Mouse (Mus musculus) kidney, embryonic 16.5 days (tissue): ENCODE measurements at regions not wholly inside any gene's neighbourhood (a gene's known extent, or its start where the extent isn't known, plus 50 kb on each side); places are given as distances from the start of the nearest gene placed in this dataset.

Experiments used
- ATAC-seq: fragments of 200-750 bp; cut with Nextera tagmentation; 2 replicates; pipeline ENCODE4 v1.8.0; 2017; ENCODE audit warnings: moderate TSS enrichment; ENCODE audit not compliant: low FRiP score, low TSS enrichment
- H3K27ac ChIP-seq: fragments of 300-500 bp; sonication (generic); 2 replicates; pipeline ENCODE4 v1.5.1; 2014; ENCODE audit warnings: low read length
- H3K27me3 ChIP-seq: fragments of 300-500 bp; sonication (generic); 2 replicates; pipeline ENCODE4 v1.6.1; 2014; ENCODE audit warnings: low read length, control low read depth, mixed read lengths; ENCODE audit not compliant: insufficient read depth
- H3K36me3 ChIP-seq: fragments of 300-500 bp; sonication (generic); 2 replicates; pipeline ENCODE4 v1.6.1; 2014; ENCODE audit warnings: low read length, control low read depth, mixed read lengths; ENCODE audit not compliant: insufficient read depth
- H3K4me1 ChIP-seq: fragments of 300-500 bp; sonication (generic); 2 replicates; pipeline ENCODE4 v1.6.1; 2014; ENCODE audit warnings: low read length, control low read depth, mixed read lengths; ENCODE audit not compliant: insufficient read depth
- H3K4me2 ChIP-seq: fragments of 300-500 bp; sonication (generic); replicated peaks from 2 replicates; pipeline ENCODE4 v1.6.1; 2014; ENCODE audit warnings: low read depth, low read length
- H3K4me3 ChIP-seq: fragments of 300-500 bp; sonication (generic); 2 replicates; pipeline ENCODE4 v1.5.1; 2014; ENCODE audit warnings: mild to moderate bottlenecking, low read length
- H3K9ac ChIP-seq: fragments of 300-500 bp; sonication (generic); replicated peaks from 2 replicates; pipeline ENCODE4 v1.6.1; 2014; ENCODE audit warnings: low read length
- H3K9me3 ChIP-seq: fragments of 300-500 bp; sonication (generic); 2 replicates; pipeline ENCODE4 v1.6.1; 2016; ENCODE audit warnings: low read length, control low read depth
- WGBS: fragments of 180-500 bp; shearing (Covaris S2); extraction: QIAGEN DNeasy Blood & Tissue Kit; methylation state at CpG from one replicate; pipeline ENCODE4 v1.1.7; 2014; 5-methylcytosine and 5-hydroxymethylcytosine counted together

DNA sequence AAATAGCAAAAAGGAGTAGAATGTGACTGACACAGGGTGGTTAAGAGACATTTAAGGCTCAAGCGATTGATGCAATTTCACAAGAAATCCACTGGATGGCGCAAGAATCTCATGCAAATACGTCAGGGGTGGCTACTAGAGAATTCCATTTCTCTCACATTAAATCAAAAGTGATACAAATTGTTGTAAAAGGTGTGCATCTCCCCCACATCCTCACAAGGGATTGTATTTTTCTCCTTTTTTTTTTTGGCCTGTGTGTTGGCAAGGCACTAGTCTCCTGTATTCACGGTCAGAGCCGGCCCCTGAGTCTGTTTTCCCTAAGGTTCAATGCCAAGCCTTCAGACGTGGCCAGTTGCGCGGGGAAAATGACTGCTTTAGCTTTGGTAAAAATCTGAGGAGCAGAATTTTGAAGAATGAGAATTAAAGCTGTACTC, 253.0 kb downstream of the Lmx1a start:
- WGBS: 40% methylated on average over 8 of the region's 8 CpGs
- ATAC-seq: no peak

DNA sequence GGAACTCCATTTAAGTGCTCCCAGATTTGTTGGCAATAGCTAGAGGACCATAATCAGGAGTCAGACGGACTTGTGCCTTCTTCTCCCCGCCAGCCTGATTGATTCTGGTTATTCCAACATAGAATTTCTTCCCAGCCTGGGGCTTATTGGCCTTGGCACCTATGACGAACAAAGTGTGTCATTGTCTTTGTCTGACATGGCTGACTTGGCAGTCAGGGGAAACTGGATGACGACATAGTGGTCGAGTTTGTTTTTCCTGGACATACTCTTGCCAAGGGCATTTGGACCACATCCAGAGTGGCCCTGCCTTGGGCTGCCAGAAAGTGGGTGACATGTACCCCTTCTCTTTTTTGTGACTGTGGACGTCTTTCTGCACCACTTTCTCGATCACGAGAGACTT, 254.1 kb downstream of the Lmx1a start:
- Histone ChIP-seq H3K36me3 (no peaks in the 10 kb centered on the region), H3K9ac (no peak overlapping the region), H3K4me2 (no peak overlapping the region), H3K9me3 (no peaks in the 10 kb centered on the region), H3K4me1 (no peaks in the 10 kb centered on the region), H3K4me3 (no peak overlapping the region), H3K27ac (no peak overlapping the region), H3K27me3 (no peaks in the 10 kb centered on the region)
- no peak for ATAC-seq
- WGBS: 71% methylated on average over 8 of the region's 8 CpGs

More for the DNA sequence above, 253.0 kb downstream of the Lmx1a start:
- Histone ChIP-seq H3K9ac (no peak overlapping the region), H3K4me3 (no peak overlapping the region), H3K27ac (no peak overlapping the region), H3K4me2 (no peak overlapping the region), H3K36me3 (no peaks in the 10 kb centered on the region), H3K27me3 (0 out of 2 replicates have a peak, but pooled peaks cover 5% of the 10 kb centered on the region), H3K9me3 (no peaks in the 10 kb centered on the region), H3K4me1 (no peaks in the 10 kb centered on the region)

DNA sequence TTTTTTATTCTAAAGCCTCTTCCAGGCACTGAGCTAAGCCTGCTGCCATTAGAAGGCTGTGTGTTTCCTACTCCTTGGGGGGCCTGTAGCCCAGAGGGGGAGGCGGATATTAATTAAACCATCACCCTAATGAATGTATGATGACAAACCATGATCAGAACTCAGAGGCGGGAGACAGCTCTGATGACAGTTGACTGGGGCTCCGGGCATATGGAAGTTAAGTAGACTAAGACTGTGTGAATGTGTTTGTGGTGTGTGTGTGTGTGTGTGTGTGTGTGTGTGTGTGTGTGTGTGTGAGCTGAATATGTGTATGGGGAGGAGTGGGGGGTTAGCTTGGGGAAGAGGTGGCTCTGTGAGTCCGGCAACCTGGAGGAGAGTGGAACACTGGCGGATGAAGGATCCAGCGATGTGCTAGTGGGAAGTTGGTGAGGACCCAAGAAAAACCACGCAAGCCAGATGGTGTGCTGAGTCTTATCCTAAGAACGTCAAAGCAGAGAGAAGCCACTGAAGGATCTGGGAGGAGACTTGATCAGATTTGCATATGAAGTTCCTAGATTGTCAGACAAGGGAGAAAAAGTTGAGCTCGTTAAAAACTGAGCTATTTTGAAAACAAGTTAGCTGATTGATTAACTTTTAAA, 256.7 kb downstream of the Lmx1a start:
- Histone ChIP-seq H3K27ac (no peak overlapping the region), H3K4me3 (no peak overlapping the region), H3K9me3 (no peaks in the 10 kb centered on the region), H3K4me1 (no peaks in the 10 kb centered on the region), H3K9ac (no peak overlapping the region), H3K27me3 (no peaks in the 10 kb centered on the region), H3K36me3 (no peaks in the 10 kb centered on the region), H3K4me2 (no peak overlapping the region)
- WGBS: 67% methylated on average over 9 of the region's 9 CpGs
- no peak for ATAC-seq

DNA sequence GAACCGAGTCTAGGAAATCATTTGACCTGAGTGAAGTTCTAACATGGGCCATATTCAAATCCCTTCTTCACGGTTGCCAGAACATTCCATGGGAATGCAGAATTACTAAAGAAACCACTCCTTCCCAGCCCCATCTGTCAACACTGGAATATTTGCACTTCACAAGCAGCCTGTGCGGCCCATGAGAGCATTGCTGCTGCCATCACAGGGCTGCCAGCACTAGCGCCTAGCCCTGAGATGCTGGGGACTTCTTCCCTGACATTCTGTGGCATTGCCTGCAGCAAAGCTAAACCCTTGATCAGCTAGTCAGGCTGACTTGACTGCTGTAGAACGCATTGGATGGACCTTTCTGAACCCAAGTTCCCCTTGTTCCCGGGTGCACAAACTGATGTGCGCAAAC, 258.8 kb downstream of the Lmx1a start:
- H3K4me3 ChIP-seq: no peak overlapping the region
- no peak overlapping the region for H3K9ac ChIP-seq
- peaks cover 4% of the 10 kb centered on the region; the same call in 1 of the 2 replicates for H3K9me3 ChIP-seq
- H3K27ac ChIP-seq: no peak overlapping the region
- H3K4me1 ChIP-seq: no peaks in the 10 kb centered on the region
- no peak for ATAC-seq
- H3K27me3 ChIP-seq: no peaks in the 10 kb centered on the region
- H3K36me3 ChIP-seq: no peaks in the 10 kb centered on the region
- no peak overlapping the region for H3K4me2 ChIP-seq
- WGBS: 84% methylated on average over 7 of the region's 7 CpGs

DNA sequence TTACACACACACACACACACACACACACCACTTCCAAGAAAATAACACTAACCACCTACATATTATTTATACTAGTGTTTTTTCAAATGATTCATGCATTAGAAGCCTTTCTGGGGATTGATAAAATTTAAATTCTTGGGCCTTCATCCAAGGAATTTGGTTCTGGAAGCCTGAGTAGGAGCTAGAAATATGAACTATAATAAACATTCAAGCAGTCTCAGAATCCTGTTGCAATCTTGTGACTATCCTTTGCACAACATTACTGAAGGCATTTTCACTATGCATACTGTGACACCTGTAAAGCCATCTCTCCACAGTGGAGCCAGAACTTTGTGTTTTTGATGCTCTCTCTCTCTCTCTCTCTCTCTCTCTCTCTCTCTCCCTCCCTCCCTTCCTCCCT, 262.7 kb downstream of the Lmx1a start:
- H3K9me3 ChIP-seq: peaks cover 4% of the 10 kb centered on the region; the same call in 1 of the 2 replicates
- no peaks in the 10 kb centered on the region for H3K36me3 ChIP-seq
- no peaks in the 10 kb centered on the region for H3K27me3 ChIP-seq
- no peak for ATAC-seq
- H3K4me1 ChIP-seq: no peaks in the 10 kb centered on the region
- H3K4me2 ChIP-seq: no peak overlapping the region
- no peak overlapping the region for H3K9ac ChIP-seq
- H3K4me3 ChIP-seq: no peak overlapping the region
- H3K27ac ChIP-seq: no peak overlapping the region

DNA sequence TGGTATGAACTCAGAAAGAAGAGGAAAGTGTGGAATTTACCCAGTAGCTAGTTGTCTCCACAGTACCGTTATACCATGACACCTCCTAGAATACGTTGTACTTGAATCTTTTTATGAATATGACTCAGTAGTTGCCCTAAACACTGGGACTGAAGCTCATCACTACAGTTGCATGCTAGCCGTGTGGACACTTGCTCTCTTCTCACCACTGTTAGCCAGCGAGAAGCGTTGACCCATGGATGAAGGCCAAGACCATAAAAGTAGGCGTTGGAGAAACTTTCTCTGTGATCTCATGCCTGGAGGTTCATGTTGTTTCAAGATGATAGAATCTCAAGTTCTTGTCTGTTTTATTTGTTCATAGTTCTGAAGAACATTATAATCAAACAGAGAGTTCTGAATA, 269.5 kb downstream of the Lmx1a start:
- H3K9ac ChIP-seq: no peak overlapping the region

DNA sequence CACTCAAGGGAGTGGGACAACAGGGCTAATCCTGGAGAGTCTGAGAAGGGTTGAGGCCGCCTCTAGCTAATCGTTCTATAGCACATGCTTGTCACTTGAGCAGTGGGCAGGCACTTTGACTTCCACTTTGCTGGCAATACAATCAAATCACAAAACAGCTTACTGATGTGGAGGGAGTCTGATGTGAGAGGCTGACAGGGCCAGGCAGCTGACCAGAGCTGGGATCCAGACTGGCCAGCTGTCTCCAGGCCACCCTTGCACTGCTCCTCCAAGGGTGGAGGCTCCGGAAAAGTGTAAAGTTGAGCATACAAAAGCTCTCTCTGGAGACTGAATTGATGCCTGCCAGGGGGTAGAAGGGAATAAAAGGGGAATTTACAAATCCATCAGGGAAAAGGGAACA, 280.5 kb downstream of the Lmx1a start:
- Histone ChIP-seq H3K27me3 (no peaks in the 10 kb centered on the region), H3K36me3 (no peaks in the 10 kb centered on the region), H3K4me2 (no peak overlapping the region), H3K4me1 (no peaks in the 10 kb centered on the region), H3K4me3 (no peak overlapping the region), H3K9ac (no peak overlapping the region), H3K27ac (no peak overlapping the region), H3K9me3 (no peaks in the 10 kb centered on the region)
- 77% methylated on average over 3 of the region's 3 CpGs for WGBS
- no peak for ATAC-seq

More for the DNA sequence above, 269.5 kb downstream of the Lmx1a start:
- H3K36me3 ChIP-seq: no peaks in the 10 kb centered on the region
- no peak overlapping the region for H3K4me3 ChIP-seq
- no peak for ATAC-seq
- H3K9me3 ChIP-seq: no peaks in the 10 kb centered on the region
- H3K27me3 ChIP-seq: no peaks in the 10 kb centered on the region
- 59% methylated on average over 6 of the region's 6 CpGs for WGBS
- no peaks in the 10 kb centered on the region for H3K4me1 ChIP-seq
- H3K27ac ChIP-seq: no peak overlapping the region
- no peak overlapping the region for H3K4me2 ChIP-seq

DNA sequence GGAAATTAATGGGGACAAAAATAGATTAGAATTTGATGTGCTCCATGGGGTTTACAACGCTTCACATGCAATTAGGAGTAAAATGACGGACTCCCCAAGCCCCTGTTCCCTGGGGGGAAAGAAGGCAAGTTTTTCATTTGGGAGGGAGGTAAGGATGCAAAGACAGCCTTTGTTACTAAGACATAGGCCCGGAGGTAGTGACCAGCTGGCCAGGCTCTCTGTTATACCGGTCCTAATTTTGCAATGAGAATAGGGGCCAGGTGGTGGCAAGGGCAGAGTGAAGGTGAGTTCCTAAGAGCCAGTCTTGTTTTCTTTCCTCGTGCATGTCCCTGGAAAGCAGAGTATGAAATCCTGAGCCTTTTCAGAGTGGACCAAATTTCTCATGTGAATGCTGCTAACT, 280.9 kb downstream of the Lmx1a start:
- H3K4me3 ChIP-seq: no peak overlapping the region
- no peaks in the 10 kb centered on the region for H3K4me1 ChIP-seq
- H3K9me3 ChIP-seq: no peaks in the 10 kb centered on the region
- ATAC-seq: no peak
- no peaks in the 10 kb centered on the region for H3K36me3 ChIP-seq
- H3K27me3 ChIP-seq: no peaks in the 10 kb centered on the region
- H3K9ac ChIP-seq: no peak overlapping the region
- H3K4me2 ChIP-seq: no peak overlapping the region
- WGBS: 75% methylated on average over 5 of the region's 5 CpGs
- no peak overlapping the region for H3K27ac ChIP-seq

DNA sequence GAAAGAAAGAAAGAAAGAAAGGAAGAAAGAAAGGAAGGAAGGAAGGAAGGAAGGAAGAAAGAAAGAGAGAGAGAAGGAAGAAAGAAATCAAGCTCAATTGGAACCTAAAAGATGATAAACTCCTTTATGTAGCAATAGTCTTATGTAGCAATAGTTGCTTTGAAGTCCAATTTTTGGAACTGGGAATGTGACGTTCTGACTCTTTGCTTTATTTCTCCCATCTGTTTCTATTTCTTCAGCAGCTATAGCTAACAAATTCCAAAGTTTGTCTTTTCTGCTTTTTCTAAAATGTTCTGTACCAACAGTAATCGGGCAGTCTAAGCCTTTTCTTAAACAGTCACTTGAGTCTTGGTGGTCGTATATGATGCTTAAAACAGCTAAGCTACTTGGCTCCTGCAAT, 287.7 kb downstream of the Lmx1a start:
- H3K9ac ChIP-seq: no peak overlapping the region
- H3K4me3 ChIP-seq: no peak overlapping the region
- no peaks in the 10 kb centered on the region for H3K27me3 ChIP-seq
- no peak for ATAC-seq
- no peak overlapping the region for H3K4me2 ChIP-seq
- H3K36me3 ChIP-seq: no peaks in the 10 kb centered on the region
- 87% methylated on average over 3 of the region's 3 CpGs for WGBS
- H3K4me1 ChIP-seq: no peaks in the 10 kb centered on the region
- H3K9me3 ChIP-seq: no peaks in the 10 kb centered on the region
- no peak overlapping the region for H3K27ac ChIP-seq

DNA sequence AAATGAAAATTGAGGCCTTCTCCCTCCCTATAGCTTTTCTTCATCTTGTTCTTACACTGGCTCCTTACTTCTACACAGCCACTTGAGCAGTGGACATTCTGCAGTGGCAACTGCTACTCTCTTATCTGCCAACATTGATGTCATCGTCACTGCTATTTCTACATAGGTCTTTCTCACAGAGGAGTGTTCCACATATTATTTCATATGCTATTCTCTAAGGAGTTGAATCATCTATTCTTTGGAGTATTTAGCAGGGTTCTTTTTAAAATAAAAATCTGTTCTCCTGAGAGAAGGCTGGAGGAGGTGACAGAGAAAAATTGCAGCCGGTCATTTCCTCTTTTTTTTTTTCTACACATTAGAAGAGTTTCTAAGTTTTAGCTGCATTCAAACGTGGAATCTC, 290.1 kb downstream of the Lmx1a start:
- no peak overlapping the region for H3K4me3 ChIP-seq
- H3K4me2 ChIP-seq: no peak overlapping the region
- H3K9me3 ChIP-seq: no peaks in the 10 kb centered on the region
- no peak for ATAC-seq
- H3K9ac ChIP-seq: no peak overlapping the region
- no peaks in the 10 kb centered on the region for H3K4me1 ChIP-seq
- 69% methylated on average over 3 of the region's 3 CpGs for WGBS
- no peak overlapping the region for H3K27ac ChIP-seq
- no peaks in the 10 kb centered on the region for H3K36me3 ChIP-seq
- no peaks in the 10 kb centered on the region for H3K27me3 ChIP-seq
